Mouse (Mus musculus): ENCODE data around the gene Ano4. TPM values are rescaled to one million over a fixed set of nuclear protein-coding genes. Genes with fewer than 3 reads are reported as not detected.

Ano4 gene
- polyA plus RNA-seq, 1 experiment = not detected

DNA sequence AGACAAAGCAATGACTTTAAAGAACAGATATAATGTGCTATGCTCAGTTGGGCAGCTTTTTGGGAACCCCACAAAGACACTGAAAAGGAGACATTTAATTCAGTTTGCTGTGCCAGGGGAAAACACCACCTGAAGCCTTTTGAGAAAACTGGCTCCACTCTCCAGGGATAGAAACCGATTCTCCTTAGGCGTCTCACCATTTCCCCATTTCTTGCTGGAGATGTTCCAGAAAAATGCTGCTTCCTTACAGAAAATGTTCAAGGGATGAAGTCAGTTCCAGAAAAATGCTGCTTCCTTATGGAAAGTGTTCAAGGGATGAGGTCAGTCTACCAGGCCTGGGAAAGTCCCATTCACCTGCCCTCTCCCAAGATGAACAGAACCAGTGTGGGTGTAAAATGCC is 233.1 kb downstream of the Ano4 start:
- H3K27me3 ChIP-seq (ENCODE audit: control insufficient read depth, insufficient read depth, low read length) = no peaks in the 10 kb centered on the region
- H3K4me3 ChIP-seq (ENCODE audit: extremely low read depth, insufficient read depth, insufficient read length) = no peak overlapping the region
- no peak for DNase-seq (ENCODE audit: low read depth in 1 of 2, low spot score in 2 of 2)
- no peaks in the 10 kb centered on the region for H3K4me1 ChIP-seq (ENCODE audit: control insufficient read depth, insufficient read depth, insufficient read length)
- H3K27ac ChIP-seq (ENCODE audit: insufficient read depth, low read length) = no peak overlapping the region
- H3K36me3 ChIP-seq (ENCODE audit: control insufficient read depth, insufficient read depth, low read length) = no peaks in the 10 kb centered on the region
- no peak for TF ChIP-seq CTCF (IDR thresholded peaks at IDR 0.05; ENCODE audit: extremely low read depth, insufficient read depth, insufficient read length, insufficient replicate concordance)
- no peak for TF ChIP-seq POLR2A (IDR thresholded peaks at IDR 0.05; ENCODE audit: low read depth, low read length)
- 87% methylated on average over 2 of the region's 2 CpGs for whole genome bisulfite sequencing

GRCm38 (mm10) chr10:89110917-89111316 is 233.6 kb downstream of the Ano4 start:
- Histone ChIP-seq H3K27ac (ENCODE audit: insufficient read depth, low read length) (no peak overlapping the region), H3K27me3 (ENCODE audit: control insufficient read depth, insufficient read depth, low read length) (no peaks in the 10 kb centered on the region), H3K36me3 (ENCODE audit: control insufficient read depth, insufficient read depth, low read length) (no peaks in the 10 kb centered on the region), H3K4me1 (ENCODE audit: control insufficient read depth, insufficient read depth, insufficient read length) (no peaks in the 10 kb centered on the region), H3K4me3 (ENCODE audit: extremely low read depth, insufficient read depth, insufficient read length) (no peak overlapping the region)
- DNase-seq (ENCODE audit: low read depth in 1 of 2, low spot score in 2 of 2) = no peak
- TF ChIP-seq POLR2A (IDR thresholded peaks at IDR 0.05; ENCODE audit: low read depth, low read length) = no peak
- 93% methylated on average over 1 of the region's 1 CpGs for WGBS

- H3K27ac ChIP-seq (ENCODE audit: insufficient read depth, low read length) = no peak overlapping the region
- no peak for DNase-seq (ENCODE audit: low read depth in 1 of 2, low spot score in 2 of 2)
- no peaks in the 10 kb centered on the region for H3K4me1 ChIP-seq (ENCODE audit: control insufficient read depth, insufficient read depth, insufficient read length)
- 55% methylated on average over 2 of the region's 2 CpGs for WGBS
- TF ChIP-seq CTCF (IDR thresholded peaks at IDR 0.05; ENCODE audit: extremely low read depth, insufficient read depth, insufficient read length, insufficient replicate concordance) (no peak), POLR2A (IDR thresholded peaks at IDR 0.05; ENCODE audit: low read depth, low read length) (no peak)
- H3K36me3 ChIP-seq (ENCODE audit: control insufficient read depth, insufficient read depth, low read length) = no peaks in the 10 kb centered on the region
- H3K4me3 ChIP-seq (ENCODE audit: extremely low read depth, insufficient read depth, insufficient read length) = no peak overlapping the region
- no peaks in the 10 kb centered on the region for H3K27me3 ChIP-seq (ENCODE audit: control insufficient read depth, insufficient read depth, low read length)
These were observed 241.0 kb downstream of the Ano4 start for GRCm38 (mm10) chr10:89103594-89103993.

DNA sequence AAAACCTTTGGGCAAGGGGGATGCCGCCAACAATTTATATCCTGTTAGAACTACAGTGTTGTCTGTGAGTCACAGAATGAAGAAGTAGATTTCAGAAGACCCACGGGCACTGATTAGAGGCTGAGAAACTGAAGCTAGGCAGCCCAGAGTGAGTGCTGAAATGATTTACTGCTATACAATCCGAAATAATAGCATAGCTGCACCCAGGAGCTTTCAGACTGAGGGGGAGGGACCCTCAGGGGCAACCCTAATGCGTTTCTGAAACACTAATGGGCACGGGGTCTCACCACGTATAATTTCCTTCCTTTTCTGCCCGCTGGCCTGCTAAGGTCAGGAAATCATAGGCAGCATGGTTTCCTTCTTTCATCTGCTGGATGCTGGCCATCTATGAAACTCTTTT is 242.5 kb downstream of the Ano4 start:
- WGBS = 14% methylated on average over 7 of the region's 7 CpGs
- TF ChIP-seq CTCF (IDR thresholded peaks at IDR 0.05; ENCODE audit: extremely low read depth, insufficient read depth, insufficient read length, insufficient replicate concordance) (no peak), POLR2A (IDR thresholded peaks at IDR 0.05; ENCODE audit: low read depth, low read length) (no peak)
- no peaks in the 10 kb centered on the region for H3K27me3 ChIP-seq (ENCODE audit: control insufficient read depth, insufficient read depth, low read length)

DNA sequence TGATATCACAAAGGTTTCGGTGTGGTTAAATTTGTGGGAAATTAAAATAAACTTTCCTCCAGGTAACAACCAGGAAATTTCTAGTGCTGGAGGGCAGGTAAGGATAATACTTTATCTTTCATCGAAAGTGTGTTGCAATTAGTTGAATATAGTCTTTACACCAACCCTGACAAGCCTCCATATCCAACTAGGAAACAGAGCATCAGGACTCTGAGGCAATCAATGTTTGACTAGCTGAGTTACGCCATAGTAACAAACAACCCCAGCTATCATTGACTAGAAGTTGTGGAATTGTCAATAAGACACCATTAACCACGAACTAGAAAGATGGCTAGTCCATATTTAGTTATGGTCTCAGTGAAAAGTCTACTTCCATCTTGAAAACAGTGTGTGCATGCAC is 246.4 kb downstream of the Ano4 start:
- Histone ChIP-seq H3K27me3 (ENCODE audit: control insufficient read depth, insufficient read depth, low read length) (no peaks in the 10 kb centered on the region), H3K27ac (ENCODE audit: insufficient read depth, low read length) (no peak overlapping the region), H3K4me3 (ENCODE audit: extremely low read depth, insufficient read depth, insufficient read length) (no peak overlapping the region), H3K36me3 (ENCODE audit: control insufficient read depth, insufficient read depth, low read length) (no peaks in the 10 kb centered on the region), H3K4me1 (ENCODE audit: control insufficient read depth, insufficient read depth, insufficient read length) (no peaks in the 10 kb centered on the region)
- TF ChIP-seq POLR2A (IDR thresholded peaks at IDR 0.05; ENCODE audit: low read depth, low read length) (no peak), CTCF (IDR thresholded peaks at IDR 0.05; ENCODE audit: extremely low read depth, insufficient read depth, insufficient read length, insufficient replicate concordance) (no peak)
- no peak for DNase-seq (ENCODE audit: low read depth in 1 of 2, low spot score in 2 of 2)
- 65% methylated on average over 4 of the region's 4 CpGs for WGBS

More for the DNA sequence above, 242.5 kb downstream of the Ano4 start:
- Histone ChIP-seq H3K4me3 (ENCODE audit: extremely low read depth, insufficient read depth, insufficient read length) (no peak overlapping the region), H3K4me1 (ENCODE audit: control insufficient read depth, insufficient read depth, insufficient read length) (no peaks in the 10 kb centered on the region), H3K27ac (ENCODE audit: insufficient read depth, low read length) (no peak overlapping the region), H3K36me3 (ENCODE audit: control insufficient read depth, insufficient read depth, low read length) (no peaks in the 10 kb centered on the region)
- DNase-seq (ENCODE audit: low read depth in 1 of 2, low spot score in 2 of 2) = no peak

DNA sequence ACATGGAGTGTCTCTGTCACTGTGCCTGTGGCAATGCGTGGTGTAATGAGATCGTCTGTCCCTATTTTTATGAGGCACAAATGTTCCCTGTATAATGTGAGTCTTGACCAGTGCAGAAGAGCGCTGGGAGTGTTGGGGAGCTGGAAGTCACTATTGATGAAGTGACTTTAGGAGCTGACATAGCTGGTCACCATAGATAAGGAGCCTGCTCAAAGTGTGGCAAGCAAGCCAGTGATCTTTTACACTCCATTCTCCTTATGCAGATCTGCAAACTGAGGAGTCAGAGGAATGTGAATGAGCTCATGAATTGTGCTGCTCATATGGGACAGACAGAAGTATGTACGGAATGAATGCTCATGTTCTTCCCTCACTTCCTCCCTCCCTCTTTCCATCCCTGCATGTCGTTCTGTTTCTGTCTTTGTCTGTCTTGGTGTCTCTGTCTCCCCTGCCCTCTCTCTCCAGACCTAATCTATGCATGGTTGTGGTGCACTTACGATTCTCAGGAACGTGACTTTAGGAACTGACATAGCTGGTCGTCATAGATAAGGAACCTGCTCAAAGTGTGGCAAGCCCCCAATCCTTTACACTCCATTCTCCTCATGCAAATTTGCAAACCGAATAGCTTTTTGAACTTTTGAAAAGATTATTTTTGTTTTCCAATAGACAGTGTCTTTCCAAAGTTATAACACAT is 252.1 kb downstream of the Ano4 start:
- TF ChIP-seq CTCF (IDR thresholded peaks at IDR 0.05; ENCODE audit: extremely low read depth, insufficient read depth, insufficient read length, insufficient replicate concordance) = no peak
- TF ChIP-seq POLR2A (IDR thresholded peaks at IDR 0.05; ENCODE audit: low read depth, low read length) = no peak
- no peaks in the 10 kb centered on the region for H3K36me3 ChIP-seq (ENCODE audit: control insufficient read depth, insufficient read depth, low read length)
- DNase-seq (ENCODE audit: low read depth in 1 of 2, low spot score in 2 of 2) = no peak
- H3K4me1 ChIP-seq (ENCODE audit: control insufficient read depth, insufficient read depth, insufficient read length) = no peaks in the 10 kb centered on the region
- no peak overlapping the region for H3K4me3 ChIP-seq (ENCODE audit: extremely low read depth, insufficient read depth, insufficient read length)
- 63% methylated on average over 9 of the region's 9 CpGs for WGBS
- H3K27me3 ChIP-seq (ENCODE audit: control insufficient read depth, insufficient read depth, low read length) = no peaks in the 10 kb centered on the region
- no peak overlapping the region for H3K27ac ChIP-seq (ENCODE audit: insufficient read depth, low read length)

GRCm38 (mm10) chr10:89077447-89077846 is 267.1 kb downstream of the Ano4 start:
- no peak for TF ChIP-seq POLR2A (IDR thresholded peaks at IDR 0.05; ENCODE audit: low read depth, low read length)
- TF ChIP-seq CTCF (IDR thresholded peaks at IDR 0.05; ENCODE audit: extremely low read depth, insufficient read depth, insufficient read length, insufficient replicate concordance) = no peak
- H3K27me3 ChIP-seq (ENCODE audit: control insufficient read depth, insufficient read depth, low read length) = no peaks in the 10 kb centered on the region
- no peak overlapping the region for H3K4me3 ChIP-seq (ENCODE audit: extremely low read depth, insufficient read depth, insufficient read length)
- DNase-seq (ENCODE audit: low read depth in 1 of 2, low spot score in 2 of 2) = no peak
- 84% methylated on average over 5 of the region's 5 CpGs for WGBS
- no peak overlapping the region for H3K27ac ChIP-seq (ENCODE audit: insufficient read depth, low read length)
- no peaks in the 10 kb centered on the region for H3K4me1 ChIP-seq (ENCODE audit: control insufficient read depth, insufficient read depth, insufficient read length)
- H3K36me3 ChIP-seq (ENCODE audit: control insufficient read depth, insufficient read depth, low read length) = no peaks in the 10 kb centered on the region
